Mouse (Mus musculus): ENCODE results near the gene Senp5. TPM values are rescaled to one million over a fixed set of nuclear protein-coding genes. Genes with fewer than 3 reads are reported as not detected.

Gene Senp5
- 1 to 10 TPM in 1 of 2 experiments, under 1 TPM in 1; 0.48 to 4.4 TPM for polyA plus RNA-seq (2012; fragmentation: generic; extraction: Trizol)

DNA sequence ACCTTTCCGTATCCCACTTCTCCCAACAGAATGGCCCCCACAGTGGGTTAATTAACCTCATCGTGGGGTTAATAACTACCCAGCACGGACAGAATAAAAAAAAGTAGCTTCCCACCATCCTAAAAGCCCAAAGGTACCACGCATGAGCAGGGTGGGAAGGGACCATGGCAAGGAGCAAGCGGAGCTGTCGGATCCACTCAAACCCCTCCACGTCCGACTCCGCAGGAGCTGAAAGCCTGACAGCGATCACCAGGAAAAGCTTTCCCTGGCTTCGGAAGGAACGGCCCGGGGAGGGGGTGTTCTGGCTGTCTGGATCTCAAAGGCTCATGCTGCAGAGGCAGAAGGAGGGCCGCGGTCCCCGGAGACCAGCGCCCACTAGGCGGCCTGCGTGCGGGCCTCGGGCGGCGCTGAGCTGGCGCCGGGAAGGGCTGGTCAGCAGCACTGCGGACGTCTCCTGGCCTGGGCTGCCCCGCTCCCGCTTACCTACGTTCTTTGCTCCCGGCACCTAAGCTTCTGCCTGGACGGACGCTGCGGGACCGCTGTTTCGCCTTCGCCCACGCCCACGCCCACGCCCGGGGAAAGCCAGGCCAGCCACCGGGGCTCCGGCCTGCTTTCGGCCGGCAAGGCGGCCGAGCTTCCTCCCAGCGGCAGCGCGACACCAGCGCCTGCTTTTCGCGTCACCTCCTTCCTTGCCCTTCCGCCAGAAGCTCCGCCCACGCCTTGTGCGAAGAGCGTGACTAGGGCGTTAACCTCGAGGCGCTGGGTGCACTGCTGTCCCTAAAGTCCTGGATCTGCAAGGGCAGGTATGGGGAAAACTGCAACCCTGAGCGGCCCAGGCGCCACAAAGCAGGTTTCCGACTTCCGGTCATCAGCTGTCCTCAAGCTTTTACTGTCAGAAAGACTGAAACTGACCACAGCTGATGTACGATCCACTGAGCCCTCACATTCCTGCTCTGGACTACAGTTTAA, at the start of gene Senp5:
Gene Senp5 (minus strand): TSS at position 779 of the 969 bp plus-strand sequence.

DNA sequence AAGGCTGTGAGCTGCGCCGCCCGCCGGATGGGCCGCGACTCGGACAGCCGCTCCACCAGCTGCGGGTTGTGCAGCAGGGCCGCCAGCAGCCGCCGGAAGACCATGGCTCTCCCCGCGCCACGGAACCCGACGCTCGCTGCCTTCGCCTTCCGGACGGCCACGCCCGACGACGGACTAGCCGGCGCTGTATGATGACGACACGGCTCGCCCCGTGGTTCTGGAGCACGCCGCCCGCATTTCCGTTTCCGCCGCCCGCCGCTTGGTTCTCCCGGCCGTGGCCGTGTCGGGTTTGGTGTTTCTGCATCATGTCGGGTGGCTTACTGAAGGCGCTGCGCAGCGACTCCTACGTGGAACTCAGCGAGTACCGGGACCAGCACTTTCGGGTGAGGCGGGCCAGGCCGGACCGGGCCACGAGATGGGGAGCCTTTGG, 54.7 kb downstream of the Senp5 start, which contains the start of the genes 0610012G03Rik and Ncbp2:
Gene 0610012G03Rik (minus strand): TSS at position 150 of the 430 bp plus-strand sequence.
Gene Ncbp2 (plus strand): TSS at position 169 of the 430 bp plus-strand sequence.

GRCm38 (mm10) chr16:31933751-31934549, 69.1 kb downstream of the Senp5 start, which contains the start of gene Pigz:
Gene Pigz (plus strand): TSS chr16:31933851.

Other genes starting within 250 kb of the Senp5 start
- under 1 TPM; 0.02 to 0.42 TPM for gene Meltf, start 124.5 kb downstream of the Senp5 start, polyA plus RNA-seq (2012; fragmentation: generic; extraction: Trizol)
- gene Pigz, start 69.4 kb downstream of the Senp5 start, polyA plus RNA-seq (2012; fragmentation: generic; extraction: Trizol), result under 1 TPM; 0.01 to 0.09 TPM
- gene 0610012G03Rik, start 54.8 kb downstream of the Senp5 start, polyA plus RNA-seq (2012; fragmentation: generic; extraction: Trizol), result 10 to 100 TPM; 66.5 to 82.2 TPM
- gene Ncbp2, start 54.8 kb downstream of the Senp5 start, polyA plus RNA-seq (2012; fragmentation: generic; extraction: Trizol), result 10 to 100 TPM in 1 of 2 experiments, 1 to 10 TPM in 1; 8.7 to 30.5 TPM
- gene Pak2, start 76.1 kb upstream of the Senp5 start, polyA plus RNA-seq (2012; fragmentation: generic; extraction: Trizol), result 10 to 100 TPM in 1 of 2 experiments, 1 to 10 TPM in 1; 1.7 to 11.9 TPM
- 10 to 100 TPM; 12.1 to 35.1 TPM for gene Pigx, start 96.5 kb upstream of the Senp5 start, polyA plus RNA-seq (2012; fragmentation: generic; extraction: Trizol)
- 10 to 100 TPM in 1 of 2 experiments, 1 to 10 TPM in 1; 1.7 to 13.2 TPM for gene Cep19, start 96.5 kb upstream of the Senp5 start, polyA plus RNA-seq (2012; fragmentation: generic; extraction: Trizol)
- gene Nrros, start 162.3 kb upstream of the Senp5 start, polyA plus RNA-seq (2012; fragmentation: generic; extraction: Trizol), result not detected
- gene Bex6, start 176.5 kb upstream of the Senp5 start, polyA plus RNA-seq (2012; fragmentation: generic; extraction: Trizol), result not detected
- 1 to 10 TPM in 1 of 2 experiments, under 1 TPM in 1; 0.44 to 3.6 TPM for gene Fbxo45, start 243.9 kb upstream of the Senp5 start, polyA plus RNA-seq (2012; fragmentation: generic; extraction: Trizol)
- 10 to 100 TPM in 1 of 2 experiments, 1 to 10 TPM in 1; 4.1 to 11.1 TPM for gene Wdr53, start 243.9 kb upstream of the Senp5 start, polyA plus RNA-seq (2012; fragmentation: generic; extraction: Trizol)

Measured in C3H10T1/2 (cell line).